Mouse (Mus musculus): ENCODE measurements around the gene Gjb4. TPM values are rescaled to one million over a fixed set of nuclear protein-coding genes. Genes with fewer than 3 reads are reported as not detected.

Gene Gjb4
- total RNA-seq, 2 experiments from 2014 or later, result not detected

- DNase-seq, result no peak
Observed at GRCm38 (mm10) chr4:127306915-127307314, 47.0 kb downstream of the Gjb4 start.

GRCm38 (mm10) chr4:127303796-127304195 lies 50.1 kb downstream of the Gjb4 start:
- no peak for DNase-seq

Other genes starting within 250 kb of the Gjb4 start
- 10 to 100 TPM; 10.8 to 12.8 TPM for gene Tmem35b, start 230.4 kb downstream of the Gjb4 start, total RNA-seq (2021)
- 1 to 10 TPM; 6.4 to 7.5 TPM for gene Dlgap3, start 184.9 kb downstream of the Gjb4 start, total RNA-seq (2021)
- gene Smim12, start 110.3 kb downstream of the Gjb4 start, total RNA-seq (2021), result 10 to 100 TPM; 36.6 to 38.3 TPM
- 10 to 100 TPM; 13.3 to 15.4 TPM for gene Gja4, start 40.0 kb downstream of the Gjb4 start, total RNA-seq (2021)
- under 1 TPM; 0.27 to 0.42 TPM for gene Gjb3, start 23.2 kb downstream of the Gjb4 start, total RNA-seq (2021)
- gene Gjb5, start 4.1 kb upstream of the Gjb4 start, total RNA-seq (2021), result under 1 TPM; 0.75 to 0.82 TPM